Mouse (Mus musculus) monocyte, adult 2 months (primary cell): Measurements from ENCODE around the gene Frmd4a.

Experiments used
- DNase-seq, 2 experiments: peaks; one replicate each; pipeline ENCODE4 v3.0.0; 2022; ENCODE audit warnings: low spot score in 2 of 2, low read depth in 1 of 2

The Frmd4a gene

DNA sequence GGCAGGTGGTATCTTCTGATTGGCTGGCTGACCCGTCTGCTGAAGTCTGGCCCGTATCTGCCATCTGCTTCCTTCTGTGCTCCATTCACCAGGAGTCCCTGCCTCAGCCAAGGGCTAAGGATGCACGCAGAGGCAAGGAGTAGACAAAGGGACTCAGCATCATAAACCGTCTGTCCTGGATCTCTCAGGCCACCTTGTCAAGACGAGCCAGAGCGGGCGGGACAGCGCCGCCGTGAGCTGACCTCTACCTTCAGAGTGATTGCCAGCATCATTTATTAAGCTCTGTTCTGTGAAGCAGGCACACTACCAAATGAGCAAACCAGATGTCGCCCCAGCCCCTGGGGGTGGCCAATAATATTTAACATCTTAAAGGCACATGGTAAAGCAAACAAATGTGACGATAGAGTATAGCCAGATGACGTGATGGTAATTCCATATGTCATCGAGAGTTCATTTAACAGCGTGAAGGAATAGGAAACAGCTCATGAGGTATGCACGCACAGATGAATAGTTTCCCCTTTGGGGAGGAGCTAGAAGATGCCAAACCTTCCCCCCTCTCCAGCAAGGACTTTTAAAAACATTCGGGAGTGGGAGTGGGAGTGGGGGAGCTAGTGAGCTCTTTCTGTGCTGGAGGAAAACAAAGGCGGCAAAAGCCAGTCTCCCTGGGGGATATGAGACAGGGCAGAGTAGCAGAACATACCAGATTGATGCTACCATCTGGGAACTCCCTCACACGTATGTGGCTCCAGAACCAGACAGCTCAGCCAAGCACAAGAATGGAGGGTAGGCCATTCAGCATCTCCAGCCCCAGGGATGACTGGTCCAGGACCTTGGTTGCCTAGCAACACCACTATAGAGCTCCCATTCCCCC lies 419.1 kb downstream of the Frmd4a start:
- no peak for DNase-seq

DNA sequence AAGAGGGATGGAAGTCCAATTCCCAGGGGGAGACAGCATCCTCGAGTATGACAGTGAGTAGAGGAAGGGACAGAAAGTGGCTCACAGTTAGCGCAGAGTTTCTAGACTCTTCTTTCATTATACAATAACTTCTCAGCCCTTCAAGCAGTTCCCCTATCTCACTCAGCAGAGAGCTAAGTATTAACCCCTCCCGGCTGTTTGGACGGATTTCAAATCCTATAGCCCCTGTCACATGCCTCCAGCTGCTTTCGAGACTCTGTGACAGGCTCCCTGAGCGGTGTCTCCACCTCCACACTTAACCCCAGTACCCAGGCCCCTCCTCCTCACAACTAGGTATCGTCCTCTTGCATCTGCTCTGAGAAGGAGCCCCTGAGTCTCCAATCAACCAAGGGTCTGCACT lies 421.2 kb downstream of the Frmd4a start:
- no peak for DNase-seq

DNA sequence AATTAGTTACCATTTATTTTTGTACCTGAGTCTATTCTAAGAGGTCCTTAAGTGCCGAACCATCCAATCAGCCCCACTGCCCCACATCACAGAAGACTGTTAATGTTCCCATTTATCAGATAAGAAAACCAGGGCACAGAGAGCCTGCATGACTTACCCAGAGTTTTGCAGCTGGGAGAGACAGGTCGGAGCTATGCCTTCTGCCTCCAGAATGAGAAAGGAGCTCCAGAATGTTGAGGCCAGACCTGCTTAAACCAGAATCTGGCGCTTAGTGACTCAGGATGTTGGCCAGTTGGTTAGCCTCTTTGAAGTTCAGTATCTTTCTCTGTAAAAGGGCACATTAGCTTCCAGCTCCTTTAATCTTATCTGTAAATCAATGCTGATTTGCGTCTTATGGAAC lies 422.4 kb downstream of the Frmd4a start:
- no peak for DNase-seq

DNA sequence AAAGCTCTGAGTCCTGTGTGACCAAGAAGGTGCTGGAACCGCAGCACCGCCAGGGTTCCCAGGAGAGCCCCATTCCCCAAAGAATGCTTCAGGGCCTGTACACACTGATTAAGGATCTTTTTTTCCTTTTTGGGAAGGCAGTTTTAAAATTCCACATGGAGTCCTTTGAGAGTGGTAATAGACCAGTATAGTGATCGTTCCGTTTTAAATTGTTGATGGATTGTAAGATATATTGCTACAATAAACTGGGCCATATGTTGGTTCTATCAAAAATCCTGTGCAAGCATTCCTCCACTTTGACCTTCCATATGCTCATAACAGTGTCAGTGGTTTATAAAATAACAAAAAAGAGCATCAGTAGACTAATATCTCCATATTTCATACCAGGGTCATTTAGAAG lies 424.3 kb downstream of the Frmd4a start:
- DNase-seq = no peak

DNA sequence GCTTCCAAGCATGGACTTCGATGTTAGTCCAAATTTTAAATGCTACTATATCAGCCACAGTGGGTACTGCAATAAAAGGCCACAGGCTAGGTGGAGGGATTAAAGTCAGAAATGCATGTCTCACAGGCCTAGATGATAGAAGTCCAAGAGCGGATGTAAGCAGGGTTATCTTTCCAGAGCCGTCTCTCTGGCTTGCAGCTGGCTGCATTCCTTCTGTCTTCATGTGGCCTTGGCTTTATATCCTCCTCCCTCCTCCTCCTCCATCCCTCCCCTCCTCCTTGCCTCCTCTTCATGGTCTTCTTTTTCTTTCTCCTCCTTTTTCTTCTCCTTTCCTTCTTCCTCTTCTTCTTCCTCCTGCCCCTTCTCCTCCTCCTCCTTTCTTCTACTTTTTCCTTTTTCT lies 427.2 kb downstream of the Frmd4a start:
- no peak for DNase-seq

- no peak for DNase-seq
These were observed 428.3 kb downstream of the Frmd4a start for GRCm38 (mm10) chr2:4445629-4446400.

- no peak for DNase-seq
These were observed 432.5 kb downstream of the Frmd4a start for GRCm38 (mm10) chr2:4449860-4450480.

- no peak for DNase-seq
These were observed 435.3 kb downstream of the Frmd4a start for GRCm38 (mm10) chr2:4452590-4453400.

DNA sequence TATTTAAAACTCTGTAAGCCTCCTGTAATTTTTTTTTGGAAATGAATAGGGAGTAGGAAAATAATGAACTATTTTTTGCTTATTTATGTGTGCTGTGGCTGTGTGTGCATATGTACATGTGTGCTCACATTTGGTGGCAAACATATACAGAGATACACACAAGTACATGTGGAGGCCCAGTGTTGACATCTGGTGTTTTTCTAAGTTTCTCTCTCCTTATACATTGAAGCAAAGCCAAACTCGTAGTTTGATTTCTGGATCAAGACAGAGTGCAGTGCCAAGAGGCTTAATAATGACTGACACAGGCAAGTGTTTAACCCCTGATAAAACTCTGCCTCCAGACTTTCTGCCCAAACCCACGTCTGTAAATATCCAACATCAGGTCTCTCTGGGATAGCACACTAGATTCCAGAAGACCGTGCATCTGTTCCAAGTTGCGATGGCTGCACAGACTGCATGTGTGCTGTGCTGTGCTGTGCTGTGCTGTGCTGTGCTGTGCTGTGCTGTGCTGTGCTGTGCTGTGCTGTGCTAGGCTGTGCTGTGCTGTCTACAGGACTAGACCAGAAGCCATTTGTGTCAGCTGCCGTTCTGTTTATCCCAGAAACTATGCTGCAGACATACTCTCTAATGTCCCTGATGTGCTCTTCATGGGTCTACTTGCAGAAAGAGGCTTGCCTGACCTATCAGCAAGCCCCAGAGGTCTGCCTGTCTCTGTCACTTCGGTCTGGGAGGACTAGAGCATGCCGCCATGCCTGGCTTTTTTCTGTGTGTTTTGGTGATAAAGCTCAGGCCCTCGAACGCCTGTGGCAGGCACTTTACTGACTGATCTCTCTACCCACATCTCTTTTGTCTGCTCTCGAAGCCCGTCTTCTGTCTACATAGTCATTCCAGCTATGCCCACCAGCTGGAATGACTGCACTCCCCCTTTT lies 437.8 kb downstream of the Frmd4a start:
- no peak for DNase-seq

DNA sequence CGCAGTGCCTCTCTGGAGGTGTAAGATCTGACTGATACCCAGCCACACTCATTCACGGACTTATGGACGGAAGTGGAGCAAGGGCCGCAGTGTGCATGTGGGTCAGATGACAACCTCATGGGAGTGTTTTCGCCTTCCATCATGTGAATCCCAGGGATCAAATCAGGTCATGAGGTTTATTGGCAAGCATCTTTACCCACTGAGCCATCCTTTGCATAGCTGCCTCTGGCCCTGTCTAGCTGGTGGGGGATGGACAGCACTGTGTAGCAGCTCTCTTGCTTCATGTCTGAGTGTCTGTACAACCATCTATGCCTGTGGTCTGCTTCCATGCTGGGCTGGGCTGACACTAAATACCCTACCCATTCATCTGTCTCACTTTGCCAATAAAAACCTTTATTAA lies 443.4 kb downstream of the Frmd4a start:
- no peak for DNase-seq

DNA sequence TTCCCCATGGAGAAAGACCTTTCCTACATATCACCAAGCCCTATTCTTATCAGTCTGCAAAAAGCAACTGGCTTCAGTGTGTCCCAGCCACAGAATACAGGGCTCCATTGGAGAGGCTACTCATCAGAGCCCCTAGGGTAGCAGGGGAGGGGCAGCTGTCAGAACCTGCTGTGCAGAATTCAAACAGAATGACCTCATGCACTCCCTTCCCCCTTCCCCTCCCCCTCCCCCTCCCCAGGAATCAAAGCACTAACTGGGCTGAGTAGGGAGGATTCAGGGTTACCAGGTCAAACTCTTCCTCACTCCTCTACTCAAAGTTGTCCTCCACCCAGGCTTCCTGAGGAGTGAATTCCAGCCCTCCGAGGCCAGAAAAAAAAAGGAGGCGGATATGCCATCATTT lies 444.0 kb downstream of the Frmd4a start:
- no peak for DNase-seq

- DNase-seq = no peak
These were observed 445.0 kb downstream of the Frmd4a start for GRCm38 (mm10) chr2:4462480-4462879.

DNA sequence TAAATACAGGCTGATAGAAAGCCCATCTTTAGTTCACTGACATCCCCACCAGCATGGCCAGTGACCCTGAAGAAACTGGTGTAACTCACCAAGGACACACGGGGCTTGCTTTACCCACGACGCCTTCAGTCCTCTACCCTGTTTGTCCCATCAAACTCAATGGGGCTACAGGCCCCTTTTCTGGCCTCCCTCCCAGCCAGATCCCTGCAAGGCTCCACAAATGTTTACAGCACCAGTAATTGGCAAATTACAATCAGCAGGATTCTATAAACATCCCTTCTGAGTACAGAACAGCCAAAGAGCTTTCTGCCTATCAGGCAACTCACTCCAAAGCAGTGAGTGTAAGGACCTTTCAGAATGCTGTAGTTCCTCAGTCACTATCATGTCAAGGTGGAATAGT lies 448.6 kb downstream of the Frmd4a start:
- DNase-seq = no peak

GRCm38 (mm10) chr2:4467314-4467713 lies 449.8 kb downstream of the Frmd4a start:
- DNase-seq = no peak

DNA sequence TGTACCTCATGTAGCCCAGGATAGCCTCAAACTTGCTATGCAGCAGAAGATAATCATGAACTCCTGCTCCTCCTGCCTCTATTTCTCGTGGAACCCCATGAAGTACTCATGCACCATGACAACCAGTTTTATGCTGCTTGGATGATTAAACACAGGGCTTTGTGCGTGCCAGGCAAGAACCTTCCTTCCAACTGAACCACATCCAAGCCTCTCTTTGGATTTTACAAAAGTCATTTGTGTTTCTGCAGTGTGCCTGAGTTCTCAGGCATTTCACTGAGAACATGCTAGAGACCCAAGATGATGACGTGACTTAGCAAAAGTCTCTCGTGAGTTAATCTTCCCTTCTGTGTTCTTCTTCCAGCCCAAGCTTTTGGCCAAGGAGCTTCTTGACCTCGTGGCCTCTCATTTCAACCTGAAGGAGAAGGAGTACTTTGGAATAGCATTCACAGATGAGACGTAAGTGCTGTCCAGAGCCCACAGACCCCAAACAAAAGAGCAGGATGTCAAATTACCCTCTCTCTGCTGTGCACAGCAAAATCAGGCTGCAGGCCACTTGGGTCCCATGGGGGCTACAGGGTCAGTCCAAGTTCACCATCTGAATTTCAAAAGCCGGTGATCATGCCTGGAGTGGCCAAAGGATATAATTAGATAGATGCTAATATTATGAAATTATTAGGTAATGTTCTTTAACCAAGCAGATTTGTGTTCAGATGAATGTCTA lies 455.4 kb downstream of the Frmd4a start:
- DNase-seq = no peak

DNA sequence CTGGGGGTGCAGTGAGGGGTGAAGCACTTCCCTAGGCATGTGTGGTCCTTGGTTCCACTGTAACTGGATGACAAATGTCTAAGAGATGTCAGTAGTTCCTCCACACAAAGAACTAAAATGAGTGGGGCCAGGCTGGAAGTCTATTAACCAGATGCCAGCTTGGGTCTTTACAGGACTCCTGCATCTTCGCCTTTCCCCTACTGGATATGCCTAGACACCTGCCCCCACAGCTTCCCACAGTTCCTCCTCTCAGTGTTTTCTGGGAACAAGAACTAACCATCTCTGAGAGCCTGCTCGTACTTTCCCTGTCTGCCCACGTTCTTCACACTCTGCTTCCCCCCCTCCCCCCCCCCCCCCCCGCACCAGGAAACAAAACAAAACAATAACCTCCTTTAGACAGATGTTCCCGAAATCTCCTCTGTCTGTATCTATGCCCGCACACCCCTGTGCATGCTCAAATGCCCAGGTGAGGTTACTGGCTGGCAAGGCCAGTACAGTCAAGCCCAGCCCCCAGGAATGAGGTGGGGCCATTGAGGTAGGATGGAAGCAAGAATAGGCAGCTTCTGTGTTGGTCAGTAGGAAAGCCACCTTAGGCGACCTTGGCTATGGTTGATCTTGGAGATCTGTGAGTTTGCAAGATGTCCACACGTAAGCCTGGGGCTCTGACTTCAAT lies 456.5 kb downstream of the Frmd4a start:
- no peak for DNase-seq

DNA sequence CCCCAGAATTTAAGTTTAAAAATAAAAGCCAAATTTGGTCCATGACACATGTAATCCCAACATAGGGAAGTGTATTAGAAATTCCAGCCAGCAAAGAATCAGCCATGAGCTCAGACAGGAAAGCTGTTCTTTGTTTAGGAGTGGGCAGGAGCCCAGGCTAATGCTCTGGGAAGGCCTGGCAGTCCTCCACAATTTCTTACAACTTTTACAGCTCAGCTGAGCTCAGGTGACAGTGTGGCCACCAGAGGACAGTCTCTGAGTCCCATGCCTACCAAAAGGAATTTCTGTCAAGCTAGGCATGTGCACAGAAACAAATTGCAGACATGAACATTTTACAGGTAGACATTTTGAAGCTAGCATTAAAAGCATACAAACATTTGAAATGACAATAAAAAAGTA lies 457.0 kb downstream of the Frmd4a start:
- no peak for DNase-seq

DNA sequence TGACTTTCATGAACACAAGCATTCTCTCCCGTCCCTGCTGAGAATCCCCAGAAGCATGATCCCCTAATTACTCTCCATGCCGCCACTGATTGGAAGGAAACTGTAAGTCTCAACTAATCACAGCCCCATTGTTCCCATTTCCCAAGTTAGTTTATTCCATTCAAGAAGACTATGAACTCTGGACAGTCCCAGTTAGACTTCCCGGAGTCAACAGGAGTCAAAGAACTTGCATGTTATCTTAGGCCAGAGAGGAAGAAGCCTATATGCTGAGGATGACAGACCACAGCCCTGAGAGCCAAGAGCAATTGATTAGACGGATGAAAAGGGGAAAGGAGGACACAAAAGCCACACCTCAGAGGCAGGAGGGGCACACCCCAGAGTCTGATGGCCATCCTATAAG lies 458.5 kb downstream of the Frmd4a start:
- DNase-seq = no peak

DNA sequence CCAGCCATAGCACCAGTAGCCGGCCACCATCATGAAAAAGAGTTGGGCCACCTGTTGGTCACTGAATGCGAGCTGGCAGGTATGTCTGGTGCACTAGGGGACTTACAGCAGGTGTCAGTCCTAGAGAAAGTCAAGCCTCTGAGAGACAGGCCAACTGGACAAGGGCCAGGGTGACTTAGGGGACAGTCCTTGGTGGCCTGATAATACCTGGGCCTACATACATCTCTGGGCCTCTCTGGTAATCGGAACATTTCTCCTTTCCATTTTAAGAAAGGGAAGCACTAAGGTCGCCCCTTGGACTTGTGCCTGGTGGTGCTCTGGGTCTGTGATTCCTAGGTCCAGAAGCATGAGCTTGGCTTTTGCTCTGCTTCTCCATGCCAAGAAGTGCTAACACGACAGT lies 459.1 kb downstream of the Frmd4a start:
- DNase-seq = no peak
